Mouse (Mus musculus): ENCODE data around the gene Dhx16.

Gene Dhx16

GRCm38 (mm10) chr17:35859371-35859770, 20.2 kb upstream of the Dhx16 start:
- DNase-seq (ENCODE audit: extremely low spot score, low read depth, low spot score), result no peak

- DNase-seq (ENCODE audit: extremely low spot score, low read depth, low spot score), result no peak
Observed at GRCm38 (mm10) chr17:35859835-35860234, 19.8 kb upstream of the Dhx16 start.

GRCm38 (mm10) chr17:35860831-35861197, 18.8 kb upstream of the Dhx16 start:
- no peak for DNase-seq (ENCODE audit: extremely low spot score, low read depth, low spot score)

- no peak for DNase-seq (ENCODE audit: extremely low spot score, low read depth, low spot score)
Observed at GRCm38 (mm10) chr17:35861198-35861857, 18.3 kb upstream of the Dhx16 start, which contains the start of gene Nrm. TSS of gene Nrm (plus strand) at chr17:35861318.

GRCm38 (mm10) chr17:35864832-35865353, 14.7 kb upstream of the Dhx16 start:
- DNase-seq (ENCODE audit: extremely low spot score, low read depth, low spot score), result no peak

GRCm38 (mm10) chr17:35865481-35866280, 13.9 kb upstream of the Dhx16 start, which contains the start of gene Ppp1r18:
TSS of gene Ppp1r18 (plus strand) at chr17:35865593.
- no peak for DNase-seq (ENCODE audit: extremely low spot score, low read depth, low spot score)

GRCm38 (mm10) chr17:35866281-35866831, 13.3 kb upstream of the Dhx16 start:
- DNase-seq (ENCODE audit: extremely low spot score, low read depth, low spot score), result no peak

- DNase-seq (ENCODE audit: extremely low spot score, low read depth, low spot score), result no peak
Observed at GRCm38 (mm10) chr17:35866911-35867890, 12.4 kb upstream of the Dhx16 start.

GRCm38 (mm10) chr17:35868165-35868820, 11.3 kb upstream of the Dhx16 start:
- no peak for DNase-seq (ENCODE audit: extremely low spot score, low read depth, low spot score)

GRCm38 (mm10) chr17:35868961-35869345, 10.7 kb upstream of the Dhx16 start:
- DNase-seq (ENCODE audit: extremely low spot score, low read depth, low spot score), result no peak

GRCm38 (mm10) chr17:35869346-35870067, 10.1 kb upstream of the Dhx16 start:
- no peak for DNase-seq (ENCODE audit: extremely low spot score, low read depth, low spot score)

- no peak for DNase-seq (ENCODE audit: extremely low spot score, low read depth, low spot score)
Observed at GRCm38 (mm10) chr17:35870151-35870883, 9.3 kb upstream of the Dhx16 start.

- no peak for DNase-seq (ENCODE audit: extremely low spot score, low read depth, low spot score)
Observed at GRCm38 (mm10) chr17:35870884-35871696, 8.5 kb upstream of the Dhx16 start.

- DNase-seq (ENCODE audit: extremely low spot score, low read depth, low spot score), result no peak
Observed at GRCm38 (mm10) chr17:35873774-35874519, 5.7 kb upstream of the Dhx16 start.

GRCm38 (mm10) chr17:35874721-35875120, 4.9 kb upstream of the Dhx16 start:
- no peak for DNase-seq (ENCODE audit: extremely low spot score, low read depth, low spot score)

- no peak for DNase-seq (ENCODE audit: extremely low spot score, low read depth, low spot score)
Observed at GRCm38 (mm10) chr17:35882924-35883323, 3.3 kb downstream of the Dhx16 start.

- no peak for DNase-seq (ENCODE audit: extremely low spot score, low read depth, low spot score)
Observed at GRCm38 (mm10) chr17:35883777-35884176, 4.2 kb downstream of the Dhx16 start.

All from hindlimb bud, embryonic 11.5 days (tissue).